Mouse (Mus musculus) monocyte, adult 5-6 weeks (primary cell): ENCODE measurements around the gene Ddhd1. TPM values are rescaled to one million over a fixed set of nuclear protein-coding genes. Genes with fewer than 3 reads are reported as not detected.

ENCODE experiments used
- ATAC-seq: fragments of 153-309, 156-312 bp; replicated peaks from 2 replicates; pipeline ENCODE4 v1.8.0; 2017; ENCODE audit warnings: mild to moderate bottlenecking; ENCODE audit not compliant: low TSS enrichment, insufficient number of reproducible peaks, severe bottlenecking, poor library complexity, low FRiP score
- total RNA-seq: library from RNA; stranded (forward); fragments of 200-1000, 200-491, 200-594 nt; gene quantifications from 3 replicates; pipeline ENCODE4 v1.2.3, GENCODE M21; 2017

The Ddhd1 gene
- total RNA-seq, 1 experiment from 2014 or later, result 126 TPM

DNA sequence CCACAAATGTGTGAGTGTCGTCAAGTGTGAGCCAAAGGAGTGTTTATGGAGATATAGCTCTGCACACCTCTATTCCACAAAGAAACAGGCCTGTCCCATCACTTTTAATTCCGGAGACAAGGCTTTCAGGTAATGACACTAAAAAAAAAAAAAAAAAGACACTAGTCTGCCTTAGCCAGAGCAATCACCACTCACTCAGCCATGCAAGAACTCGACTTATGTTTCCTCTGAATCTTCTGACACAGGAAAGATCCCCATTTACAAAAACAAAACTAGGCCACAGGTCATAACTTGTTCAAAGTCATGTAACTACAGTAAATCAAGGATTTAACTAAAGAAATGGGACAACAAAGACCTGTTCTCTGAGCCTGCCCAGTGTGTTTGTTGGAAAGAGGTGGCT is 9.8 kb downstream of the Ddhd1 start:
- ATAC-seq, result no peak

DNA sequence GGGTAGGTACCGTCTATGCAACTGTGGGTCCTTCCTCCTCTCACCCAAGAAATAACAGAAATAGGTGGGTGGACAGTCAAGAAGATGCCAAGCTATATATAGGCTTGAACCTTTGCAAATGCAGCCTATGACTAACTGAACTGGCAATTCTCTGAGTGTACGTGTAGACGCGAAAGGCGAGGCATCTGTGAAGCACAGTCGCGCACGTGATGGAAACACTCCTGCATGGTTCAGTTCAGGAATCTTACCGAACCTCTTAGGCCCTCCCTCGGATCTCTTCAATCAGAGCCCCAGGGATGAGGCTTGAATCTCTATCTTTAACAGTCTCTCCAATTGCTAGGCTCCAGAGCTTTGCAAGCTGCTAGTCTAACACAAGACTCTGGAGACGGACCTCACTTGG is 10.3 kb downstream of the Ddhd1 start:
- ATAC-seq, result no peak

DNA sequence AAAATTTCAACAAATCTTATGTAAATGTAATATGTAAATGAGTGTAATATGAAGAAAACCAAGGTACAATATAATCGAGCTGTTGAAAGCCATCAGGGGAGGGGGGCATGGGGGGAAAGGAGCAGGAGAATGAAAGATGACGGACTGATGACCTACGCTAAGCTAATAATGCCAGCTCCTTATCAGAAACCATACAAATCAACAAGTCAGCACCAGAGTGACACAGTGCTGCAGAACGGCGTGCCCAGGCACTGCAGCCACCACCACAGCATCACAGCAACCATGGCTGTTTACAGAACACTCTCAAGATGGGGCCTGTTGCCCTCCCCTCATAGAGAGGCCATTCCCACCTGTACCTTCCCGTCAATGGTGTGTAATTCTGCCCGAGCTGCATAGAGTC is 10.8 kb downstream of the Ddhd1 start:
- ATAC-seq, result no peak

DNA sequence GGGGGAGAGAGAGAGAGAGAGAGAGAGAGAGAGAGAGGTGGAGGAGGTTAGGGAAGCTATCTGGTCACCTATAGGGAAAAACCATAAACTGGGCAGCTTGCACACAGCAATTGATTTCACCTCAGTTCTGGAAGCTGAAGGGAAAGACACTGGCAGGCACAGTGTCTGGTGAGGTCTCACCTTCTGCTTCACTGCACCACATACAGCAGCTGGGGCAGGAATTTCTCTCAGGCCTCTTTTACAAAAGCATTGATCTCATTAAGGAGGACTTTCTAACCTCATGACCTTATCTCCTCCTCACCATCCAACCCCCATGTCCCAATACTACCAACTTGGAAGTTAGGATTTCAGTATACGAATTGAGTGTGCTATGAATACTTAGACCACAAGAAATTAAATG is 13.2 kb downstream of the Ddhd1 start:
- ATAC-seq, result no peak

DNA sequence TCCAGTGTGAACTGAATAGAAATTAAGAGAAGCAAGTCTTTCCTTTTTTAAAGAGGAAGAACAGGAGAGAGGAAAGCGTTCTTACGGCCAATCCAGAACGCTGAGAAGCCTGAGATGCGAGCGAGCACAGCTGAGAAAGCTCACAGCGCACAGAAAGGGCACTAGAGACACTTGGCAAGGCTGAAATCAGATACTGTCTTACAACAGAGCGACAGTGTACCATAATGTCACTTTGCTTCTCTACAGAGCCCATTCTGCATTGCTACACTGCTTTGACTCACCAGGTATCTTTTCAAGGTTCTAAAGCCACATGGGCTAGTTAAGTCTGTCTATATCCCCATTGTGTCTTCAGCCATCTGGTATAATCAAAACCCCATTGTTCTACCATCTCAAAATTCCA is 13.7 kb downstream of the Ddhd1 start:
- no peak for ATAC-seq

DNA sequence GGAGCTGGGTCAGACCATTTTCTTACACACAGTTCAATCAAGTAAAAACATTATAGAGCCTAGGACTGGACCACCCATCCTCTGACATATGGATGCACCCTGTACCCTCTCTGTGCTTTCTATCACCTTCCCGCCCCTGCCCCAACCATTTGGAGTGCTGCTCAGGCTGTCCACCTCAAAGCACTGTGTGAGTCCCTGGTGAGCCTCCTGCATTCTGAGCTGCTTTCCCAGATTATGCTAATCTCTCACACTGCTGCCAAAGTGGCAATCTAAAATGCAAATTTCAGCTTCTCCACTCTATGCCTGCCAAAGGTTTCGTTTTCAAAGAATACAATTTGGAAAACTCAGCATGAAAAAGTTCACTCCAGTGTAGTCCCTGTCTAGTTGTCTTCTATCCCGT is 14.5 kb downstream of the Ddhd1 start:
- no peak for ATAC-seq

DNA sequence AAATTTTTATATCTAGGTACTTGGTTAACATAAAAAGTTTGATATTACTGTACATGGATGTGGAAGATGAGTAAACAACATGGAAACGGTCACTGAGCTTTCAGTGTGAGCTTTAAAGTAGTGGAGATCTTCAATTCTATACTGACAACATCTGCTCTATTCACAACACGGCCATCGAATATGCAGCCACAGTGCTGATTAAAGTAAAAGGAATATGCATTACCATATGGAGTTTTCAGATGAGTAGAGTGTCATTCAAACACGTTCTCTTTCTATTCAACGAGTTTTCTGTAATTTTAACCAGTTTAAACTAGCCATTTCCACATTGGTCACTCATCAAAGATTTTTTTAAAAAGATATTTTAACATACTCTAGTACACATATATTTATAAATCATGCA is 15.1 kb downstream of the Ddhd1 start:
- ATAC-seq, result no peak

DNA sequence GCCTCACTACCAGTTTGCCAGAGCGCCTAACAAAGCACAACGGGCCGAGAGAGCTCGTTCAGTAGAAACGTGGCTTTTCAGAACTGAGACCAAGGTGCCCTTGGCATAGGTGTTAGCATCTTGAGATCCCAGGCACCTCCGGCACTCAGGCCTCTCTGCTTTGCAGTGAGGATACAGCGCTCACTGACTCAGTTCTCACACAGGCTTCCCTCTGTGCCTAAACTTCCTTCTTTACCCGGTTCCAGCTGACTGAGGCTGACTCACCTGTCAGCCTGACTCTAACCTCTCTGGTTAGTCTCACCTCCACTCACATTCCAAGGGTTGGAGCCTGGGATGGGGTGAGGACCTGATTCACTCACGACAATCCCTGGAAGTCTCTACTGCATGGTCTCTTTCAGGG is 15.7 kb downstream of the Ddhd1 start:
- ATAC-seq, result no peak

DNA sequence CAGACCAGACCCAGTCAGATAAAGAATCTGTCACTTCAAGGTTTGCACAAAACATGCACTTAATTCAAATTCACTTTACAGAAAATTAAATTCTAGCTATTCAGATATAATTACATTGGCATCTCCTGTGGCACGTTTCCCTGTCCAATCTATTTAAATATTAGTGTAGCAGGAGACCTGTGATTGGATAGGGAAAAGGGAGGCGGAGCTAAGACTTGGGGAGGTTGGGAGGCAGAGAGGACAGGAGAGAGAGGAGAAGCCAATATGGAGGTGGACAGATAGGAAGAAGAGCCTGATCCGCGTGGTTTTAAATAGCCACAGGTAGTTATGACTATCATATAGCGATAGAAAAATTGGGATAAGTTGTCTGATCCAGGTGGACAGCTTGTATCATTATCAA is 19.2 kb downstream of the Ddhd1 start:
- no peak for ATAC-seq

DNA sequence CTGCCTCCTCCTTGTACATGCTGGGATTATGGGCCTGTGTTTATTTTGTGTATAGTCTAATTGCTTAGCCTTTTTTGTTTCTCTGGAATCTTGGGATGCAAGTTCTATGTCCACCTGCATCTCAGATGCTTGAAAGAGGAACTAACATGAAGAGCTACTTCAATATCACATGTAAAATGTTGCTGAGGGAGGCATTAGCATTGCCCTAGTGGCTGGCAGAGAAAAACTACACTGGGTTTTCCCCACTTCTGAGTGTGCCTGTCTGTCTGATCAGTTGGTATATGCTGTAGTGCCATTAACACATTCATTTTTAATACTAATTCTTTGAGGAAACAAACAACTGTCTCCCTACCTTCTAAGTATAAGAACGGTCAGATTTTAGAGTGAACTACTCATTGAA is 22.4 kb downstream of the Ddhd1 start:
- no peak for ATAC-seq

DNA sequence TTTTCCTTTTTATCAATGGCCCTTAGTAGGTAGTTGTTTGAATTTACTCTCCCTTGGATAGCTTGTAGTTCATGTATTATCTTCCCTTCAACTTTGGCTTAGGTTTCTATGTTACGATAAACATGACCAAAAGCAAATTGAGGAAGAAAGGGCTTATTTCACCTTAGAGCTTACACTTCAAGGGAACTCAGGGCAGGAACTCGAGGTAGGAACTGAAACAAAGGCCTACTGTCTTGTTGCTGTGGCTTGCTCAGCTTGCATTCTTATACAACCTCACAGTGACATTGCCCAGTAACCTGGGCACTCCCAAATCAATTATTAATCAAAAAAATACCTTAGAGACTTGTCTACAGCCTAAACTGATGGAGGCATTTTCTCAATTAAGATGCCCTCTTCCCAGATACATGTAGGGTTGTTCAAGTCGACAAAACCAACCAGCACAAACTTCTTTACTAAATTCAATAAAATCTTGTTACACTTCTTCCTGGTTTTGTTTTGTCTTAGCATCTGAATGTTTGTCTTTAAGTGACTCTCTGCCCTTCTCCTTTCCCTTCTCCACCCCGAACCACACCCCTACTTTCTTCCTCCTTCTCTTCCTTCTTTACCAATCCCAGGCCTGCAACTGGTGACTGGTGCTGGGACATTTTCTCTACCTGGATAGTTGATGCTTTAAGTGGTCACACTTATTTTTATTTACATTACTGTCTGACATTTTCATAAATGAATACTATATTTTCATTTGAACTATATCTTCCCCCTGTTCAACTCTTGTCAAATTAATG is 25.0 kb downstream of the Ddhd1 start:
- ATAC-seq, result peak; percentile 71

DNA sequence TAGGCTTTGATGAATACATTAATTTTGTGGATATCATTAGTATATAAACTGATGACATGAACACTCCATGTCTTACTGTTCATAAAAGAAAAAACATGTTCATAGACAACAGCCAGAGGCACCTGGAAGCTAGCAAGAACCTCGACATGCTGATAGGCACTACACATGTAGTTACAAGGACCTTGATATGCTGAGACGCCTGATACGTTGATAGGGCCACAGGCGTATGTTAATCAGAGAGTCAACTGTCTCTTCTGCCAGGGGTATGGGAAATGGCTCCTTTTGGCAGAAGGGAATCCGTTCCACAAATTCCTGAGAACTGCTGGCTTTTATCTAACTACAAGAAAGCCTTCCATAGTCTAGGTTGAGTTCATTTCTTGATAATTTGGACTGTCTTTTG is 27.4 kb downstream of the Ddhd1 start:
- ATAC-seq, result no peak

DNA sequence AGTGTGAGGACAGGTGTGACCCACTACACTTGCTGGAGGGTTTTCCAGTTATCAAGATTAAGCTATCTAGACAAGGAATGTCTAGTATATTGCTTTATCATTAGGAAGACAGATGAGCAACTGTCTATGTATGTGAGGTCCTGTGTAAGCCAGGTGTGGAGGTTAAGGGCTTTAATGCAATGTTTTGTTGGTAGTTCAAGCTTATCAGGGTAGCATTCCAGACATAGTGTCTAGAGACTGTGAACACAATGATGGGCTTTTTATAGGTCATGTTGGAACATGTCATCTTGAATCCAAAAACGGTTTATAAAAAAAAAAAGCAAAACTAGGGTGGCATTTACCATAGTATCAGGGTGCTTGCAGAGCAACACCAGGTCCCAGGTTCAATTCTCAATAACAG is 28.0 kb downstream of the Ddhd1 start:
- no peak for ATAC-seq

DNA sequence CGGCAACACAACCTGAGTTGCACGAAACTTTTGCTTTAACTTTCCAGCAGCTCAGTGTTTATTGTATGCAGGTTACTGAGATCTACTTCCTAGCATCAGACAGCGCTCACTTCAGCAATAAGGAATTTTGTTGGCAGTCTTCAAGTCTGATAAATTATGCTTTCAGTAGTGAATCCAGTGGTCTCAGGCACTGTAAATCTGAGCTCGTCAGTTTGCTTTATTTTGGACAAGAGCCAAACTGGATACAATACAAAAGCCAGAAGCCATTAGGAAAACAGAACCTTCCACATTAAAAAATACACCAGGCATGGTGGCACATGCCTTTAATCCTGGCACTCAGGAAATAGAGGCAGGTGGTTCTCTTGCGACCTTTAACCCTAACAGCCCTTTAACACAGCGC is 39.6 kb downstream of the Ddhd1 start:
- ATAC-seq, result no peak

DNA sequence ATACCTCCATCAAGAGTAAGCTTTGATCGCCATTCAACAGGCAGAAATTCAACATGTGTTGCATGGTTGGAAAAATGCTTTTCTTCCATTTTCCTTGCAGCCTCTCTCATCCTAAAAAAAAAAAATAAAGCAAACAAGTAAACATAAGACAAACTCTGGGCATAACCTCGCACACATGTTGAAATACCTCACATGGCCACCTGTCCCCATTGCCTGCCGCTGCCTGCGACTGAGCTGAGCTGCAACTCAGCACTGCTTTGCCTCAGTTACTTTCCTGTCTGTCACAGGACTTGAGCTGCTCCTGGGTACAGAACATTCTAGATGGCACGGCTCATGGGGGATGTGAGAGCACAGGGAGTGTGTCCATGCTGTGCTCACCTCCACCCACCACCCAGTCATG is 41.4 kb downstream of the Ddhd1 start:
- no peak for ATAC-seq

DNA sequence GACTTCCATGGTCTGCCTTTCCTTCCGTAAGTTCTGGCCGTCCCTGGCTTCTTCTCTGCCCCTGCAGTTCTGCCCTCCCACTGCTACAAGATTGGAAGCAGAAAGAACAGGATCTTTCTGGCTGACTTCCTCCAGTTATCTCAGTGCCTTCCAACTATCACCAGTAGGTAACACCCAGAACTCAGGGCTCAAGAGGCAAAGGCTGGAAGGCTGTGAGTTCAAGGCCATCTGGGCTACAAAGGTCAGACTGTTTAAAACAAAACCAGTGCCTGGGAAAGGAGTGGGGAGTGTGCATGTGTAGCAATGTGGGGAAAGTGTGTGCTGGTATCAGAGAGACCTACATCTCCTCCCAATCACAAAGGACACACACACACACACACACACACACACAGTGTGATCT is 42.2 kb downstream of the Ddhd1 start:
- ATAC-seq, result no peak

DNA sequence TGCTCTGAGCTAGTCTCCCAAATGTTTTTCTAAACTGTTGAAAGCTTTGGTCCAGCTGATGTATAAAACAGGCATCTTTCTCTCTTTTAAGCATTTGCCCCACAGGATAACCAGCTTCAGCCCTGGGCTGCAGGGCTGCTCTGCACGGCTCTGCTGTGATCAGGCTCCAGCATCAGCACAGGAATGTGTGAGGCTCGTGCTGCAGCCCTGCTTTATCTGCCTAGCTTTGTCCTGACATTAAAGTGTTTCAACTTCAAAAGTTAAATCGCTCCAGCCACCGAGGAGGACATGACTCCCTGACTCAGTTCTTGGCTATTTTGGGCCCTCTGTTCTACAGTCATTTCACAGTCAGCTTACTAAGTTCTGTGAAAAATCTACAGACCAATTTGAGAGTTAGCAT is 43.1 kb downstream of the Ddhd1 start:
- no peak for ATAC-seq

DNA sequence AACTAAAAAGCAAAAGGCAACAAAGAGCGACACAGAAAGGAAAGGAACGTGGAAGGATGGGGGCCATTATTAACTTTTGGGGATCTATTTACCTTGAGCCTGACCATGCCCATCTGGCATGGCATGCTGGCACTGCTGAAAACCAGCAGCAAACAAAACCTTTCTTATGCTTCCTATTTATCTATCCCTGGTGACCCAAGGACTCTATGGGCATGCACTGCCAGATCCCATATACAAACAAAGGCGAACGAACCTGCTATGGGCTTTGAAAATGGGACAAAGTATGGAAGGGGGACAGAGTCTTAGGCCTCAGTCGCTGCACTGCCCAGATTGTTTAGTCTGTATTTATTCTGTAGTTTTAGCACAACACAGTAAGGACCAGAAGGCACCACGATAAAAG is 43.5 kb downstream of the Ddhd1 start:
- no peak for ATAC-seq

DNA sequence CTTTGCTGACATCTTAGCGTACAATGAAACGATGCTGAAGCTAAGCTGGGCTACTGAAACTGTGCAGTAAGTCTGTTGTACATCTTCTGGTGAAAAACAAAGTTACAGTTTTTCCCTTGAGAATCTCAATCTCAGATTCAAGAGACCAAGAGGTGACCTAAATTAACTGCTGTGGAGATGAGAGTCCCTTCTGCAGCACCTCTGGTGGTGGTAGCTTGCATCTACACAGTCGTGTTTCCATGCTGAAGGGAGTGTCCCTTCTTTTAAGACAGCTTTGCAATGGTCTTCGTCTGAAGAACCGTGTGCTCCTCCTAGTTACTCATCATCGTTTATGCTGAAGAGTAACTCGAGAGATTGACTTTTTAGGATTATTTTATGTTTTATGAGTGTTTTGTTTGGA is 46.3 kb downstream of the Ddhd1 start:
- no peak for ATAC-seq

DNA sequence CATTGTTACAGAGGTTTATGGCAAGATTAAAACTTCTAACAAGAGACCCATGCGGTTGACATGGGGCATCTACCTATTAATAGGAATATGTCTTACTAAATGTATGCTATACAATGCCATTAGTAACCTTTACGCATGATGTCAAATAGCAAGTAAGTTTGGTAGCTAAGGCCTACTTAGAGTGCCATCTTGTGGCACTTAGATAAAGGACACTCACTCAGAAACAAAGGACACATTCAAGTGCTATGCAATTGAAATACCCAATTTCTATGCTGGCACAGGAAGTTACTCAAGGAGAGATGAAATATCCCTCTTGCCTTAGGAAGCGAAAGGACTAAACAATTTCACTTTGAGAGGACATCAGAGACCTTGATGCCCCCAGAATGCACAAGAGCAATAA is 55.9 kb downstream of the Ddhd1 start:
- ATAC-seq, result no peak

DNA sequence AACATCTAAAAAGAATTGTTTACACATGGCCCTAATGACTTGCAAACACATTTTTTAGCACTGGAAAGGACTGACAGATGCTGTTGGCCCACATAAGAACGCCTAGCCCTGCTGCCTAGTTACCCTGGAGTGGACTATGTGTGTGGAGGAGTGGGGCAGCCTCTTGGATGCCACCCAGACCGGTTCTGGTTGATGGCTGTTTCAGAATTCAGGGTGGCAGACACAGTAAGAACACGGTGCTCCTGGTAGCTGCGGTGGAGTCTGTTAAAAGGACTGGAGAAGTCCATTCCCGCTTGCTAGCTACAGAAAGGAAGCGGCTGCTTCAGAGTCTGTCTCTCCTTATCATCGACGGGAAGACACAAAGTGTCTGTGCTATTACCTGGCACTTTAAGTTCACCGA is 57.4 kb downstream of the Ddhd1 start:
- ATAC-seq, result no peak
